Mouse (Mus musculus): ENCODE measurements around the gene Lmo7.

GRCm38 (mm10) chr14:101747811-101748210 is 18.1 kb downstream of the Lmo7 start:
- TF ChIP-seq CTCF (IDR thresholded peaks at IDR 0.05; ENCODE audit: low read depth) (no peak), EP300 (IDR thresholded peaks at IDR 0.05; ENCODE audit: low read depth) (no peak)
